Mouse (Mus musculus): Measurements from ENCODE around the gene Tent4a. TPM values are rescaled to one million over a fixed set of nuclear protein-coding genes. Genes with fewer than 3 reads are reported as not detected.

Tent4a gene
- 20.5 TPM for total RNA-seq (2023)

DNA sequence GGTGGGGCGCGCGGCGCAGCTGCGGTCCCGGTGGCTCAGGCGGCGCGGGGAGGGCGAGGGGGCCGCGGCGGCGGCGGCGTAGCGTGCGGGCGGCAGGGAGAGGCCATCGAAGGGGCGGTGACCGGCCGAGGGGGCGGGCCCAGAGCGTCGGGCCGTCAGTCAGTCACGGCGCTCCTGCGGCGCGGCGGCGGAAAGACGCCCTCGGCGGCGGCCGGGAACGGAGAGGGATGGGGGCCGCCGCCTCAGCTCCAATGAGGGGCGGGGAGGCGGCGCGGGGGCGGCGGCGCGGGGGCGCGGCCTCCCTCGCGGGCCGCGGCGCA, at the start of gene Tent4a:
Tent4a (minus strand) TSS at position 284 of the 320 bp plus-strand sequence.

DNA sequence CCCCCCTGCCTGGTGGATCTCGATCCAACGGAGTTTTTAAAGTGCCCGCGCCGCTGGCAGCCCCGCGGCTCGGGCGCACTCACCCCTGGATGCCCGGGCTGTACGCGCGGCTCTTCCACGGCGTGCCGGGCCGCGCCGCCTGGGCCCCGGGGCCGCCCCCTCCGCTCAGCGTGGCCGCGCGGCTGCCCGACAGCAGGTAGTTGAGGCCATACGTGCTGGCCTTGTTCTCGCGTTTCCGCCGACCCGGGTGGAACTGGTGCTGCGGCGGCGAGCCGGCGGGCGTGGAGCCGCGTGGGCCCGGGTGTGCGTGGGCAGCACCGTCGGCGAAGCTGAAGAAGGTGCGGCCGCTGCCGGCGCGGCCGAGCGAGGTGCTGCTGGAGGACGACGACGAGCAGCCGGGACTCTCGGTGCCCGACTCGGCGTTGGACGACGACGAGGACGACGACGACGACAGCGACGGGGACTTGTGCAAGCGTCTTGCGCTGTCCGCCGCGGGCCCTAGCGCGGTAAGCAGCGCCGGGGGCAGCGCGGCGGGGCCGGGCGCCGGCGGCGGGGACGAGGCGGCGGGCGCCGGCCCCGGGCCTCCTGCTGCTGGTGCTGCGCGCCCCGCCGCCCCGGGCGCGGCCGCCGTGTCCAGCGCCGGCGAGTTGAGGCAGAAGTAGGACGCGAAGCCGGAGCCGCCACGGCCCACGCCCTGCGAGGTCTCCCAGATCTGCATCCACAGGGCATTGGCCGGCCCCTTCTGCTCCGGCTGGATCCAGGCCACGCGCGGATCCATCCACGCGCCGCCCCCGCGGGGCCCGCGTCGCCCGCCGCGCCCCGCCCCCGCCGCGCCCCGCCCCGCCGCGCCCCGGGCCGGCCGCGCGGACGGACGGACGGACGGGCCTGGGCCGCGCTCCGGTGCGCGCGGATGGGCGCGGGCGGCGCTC, 748 bp downstream of the Tent4a start, which contains the start of gene Nsun2:
Nsun2 (plus strand) TSS at position 342 of the 929 bp plus-strand sequence.

Other genes with a start within 250 kb of the Tent4a start
- 111 TPM for gene Nsun2, start 871 bp downstream of the Tent4a start, total RNA-seq (2023)
- not detected for gene Srd5a1, start 76.8 kb upstream of the Tent4a start, total RNA-seq (2023)
- gene Ube2ql1, start 205.3 kb upstream of the Tent4a start, total RNA-seq (2023): not detected

All from CD8-positive naive resting alpha-beta T cell, adult 57 days (primary cell).